Mouse (Mus musculus): ENCODE data around the gene Nifk.

Gene Nifk

GRCm38 (mm10) chr1:118380105-118380786 lies 58.6 kb downstream of the Nifk start:
- DNase-seq (ENCODE audit: low spot score): no peak
